Mouse (Mus musculus) limb, embryonic 12.5 days (tissue): ENCODE results near the gene Mvp. TPM values are rescaled to one million over a fixed set of nuclear protein-coding genes. Genes with fewer than 3 reads are reported as not detected.
A peak's percentile ranks its signal among the peaks of the same experiment; 100 is the strongest.

Experiments used
- ATAC-seq: fragments of 200-750 bp; cut with Nextera tagmentation; 2 replicates; pipeline ENCODE4 v1.8.0; 2017; ENCODE audit warnings: low read depth, moderate TSS enrichment; ENCODE audit not compliant: insufficient number of reproducible peaks, insufficient read depth, low FRiP score, low TSS enrichment
- H3K27ac ChIP-seq: fragments of 300-500 bp; sonication (generic); 2 replicates; pipeline ENCODE4 v1.5.1; 2016; ENCODE audit warnings: mild to moderate bottlenecking, moderate library complexity
- H3K27me3 ChIP-seq: fragments of 300-500 bp; sonication (generic); 2 replicates; pipeline ENCODE4 v1.6.1; 2016; ENCODE audit warnings: mild to moderate bottlenecking, moderate library complexity
- H3K36me3 ChIP-seq: fragments of 300-500 bp; sonication (generic); 2 replicates; pipeline ENCODE4 v1.6.1; 2016; ENCODE audit warnings: mild to moderate bottlenecking, moderate library complexity
- H3K4me1 ChIP-seq: fragments of 300-500 bp; sonication (generic); replicated peaks from 2 replicates; pipeline ENCODE4 v1.6.1; 2016
- H3K4me2 ChIP-seq: fragments of 300-500 bp; sonication (generic); 2 replicates; pipeline ENCODE4 v1.6.1; 2016; ENCODE audit warnings: mild to moderate bottlenecking, moderate library complexity
- H3K4me3 ChIP-seq: fragments of 300-500 bp; sonication (generic); replicated peaks from 2 replicates; pipeline ENCODE4 v1.5.1; 2016; ENCODE audit warnings: mild to moderate bottlenecking
- H3K9ac ChIP-seq: fragments of 300-500 bp; sonication (generic); replicated peaks from 2 replicates; pipeline ENCODE4 v1.6.1; 2016; ENCODE audit warnings: mild to moderate bottlenecking, moderate library complexity
- H3K9me3 ChIP-seq: fragments of 300-500 bp; sonication (generic); 2 replicates; pipeline ENCODE4 v1.6.1; 2016; ENCODE audit warnings: mild to moderate bottlenecking, moderate library complexity
- WGBS: fragments of 180-500 bp; shearing (Covaris S2); methylation state at CpG from one replicate; pipeline ENCODE4 v1.1.7; 2016; 5-methylcytosine and 5-hydroxymethylcytosine counted together
- polyA plus RNA-seq: library from polyadenylated mRNA; unstranded; fragments of >200 nt; fragmentation: Nextera tagmentation; extraction: Ambion mirVana; gene quantifications from 2 replicates; pipeline ENCODE4 v1.2.1, GENCODE M21; 2016

Gene Mvp
- polyA plus RNA-seq, 1 experiment from 2014 or later = 4.1 TPM

- Histone ChIP-seq H3K27me3 (no peaks in the 10 kb centered on the region), H3K9me3 (no peaks in the 10 kb centered on the region), H3K4me3 (no peak overlapping the region), H3K4me1 (peaks cover 22% of the 10 kb centered on the region), H3K27ac (no peak overlapping the region), H3K4me2 (no peak overlapping the region), H3K36me3 (peaks cover 38% of the 10 kb centered on the region), H3K9ac (no peak overlapping the region)
- 94% methylated on average over 2 of the region's 2 CpGs for WGBS
- no peak for ATAC-seq
Measured at GRCm38 (mm10) chr7:127011051-127011450, 3.4 kb downstream of the Mvp start.

- H3K9ac ChIP-seq = 0 out of 2 replicates have a peak overlapping the region, but pooled peaks have one; percentile 4
- no peaks in the 10 kb centered on the region for H3K27me3 ChIP-seq
- no peak overlapping the region for H3K4me3 ChIP-seq
- peaks cover 6% of the 10 kb centered on the region for H3K4me1 ChIP-seq
- H3K4me2 ChIP-seq = no peak overlapping the region
- peaks cover 23% of the 10 kb centered on the region for H3K36me3 ChIP-seq
- no peak overlapping the region for H3K27ac ChIP-seq
- no peak for ATAC-seq
- no peaks in the 10 kb centered on the region for H3K9me3 ChIP-seq
- 83% methylated on average over 17 of the region's 17 CpGs for WGBS
Measured at GRCm38 (mm10) chr7:127009307-127010085, 4.9 kb downstream of the Mvp start.

GRCm38 (mm10) chr7:127008239-127009019 lies 6.0 kb downstream of the Mvp start:
- Histone ChIP-seq H3K27ac (peak overlapping the region; percentile 25), H3K9ac (peak overlapping the region; percentile 40; the same call in 1 of the 2 replicates), H3K4me2 (no peak overlapping the region), H3K4me3 (no peak overlapping the region), H3K36me3 (peaks cover 12% of the 10 kb centered on the region), H3K9me3 (no peaks in the 10 kb centered on the region), H3K27me3 (no peaks in the 10 kb centered on the region), H3K4me1 (no peaks in the 10 kb centered on the region; the same call in 1 of the 2 replicates)
- WGBS = 65% methylated on average over 9 of the region's 9 CpGs
- no peak for ATAC-seq

- no peak overlapping the region for H3K4me2 ChIP-seq
- H3K4me1 ChIP-seq = no peaks in the 10 kb centered on the region; the same call in 1 of the 2 replicates
- H3K9me3 ChIP-seq = no peaks in the 10 kb centered on the region
- ATAC-seq = no peak
- no peak overlapping the region for H3K4me3 ChIP-seq
- H3K9ac ChIP-seq = peak overlapping the region; percentile 14; the same call in 1 of the 2 replicates
- WGBS = 81% methylated on average over 6 of the region's 6 CpGs
- no peaks in the 10 kb centered on the region for H3K27me3 ChIP-seq
- H3K27ac ChIP-seq = no peak overlapping the region
- H3K36me3 ChIP-seq = peaks cover 3% of the 10 kb centered on the region; the same call in 1 of the 2 replicates
Measured at GRCm38 (mm10) chr7:127007313-127008024, 7.0 kb downstream of the Mvp start.

- WGBS = 80% methylated on average over 4 of the region's 4 CpGs
- no peak overlapping the region for H3K4me3 ChIP-seq
- no peaks in the 10 kb centered on the region for H3K9me3 ChIP-seq
- no peak overlapping the region for H3K9ac ChIP-seq
- H3K27me3 ChIP-seq = no peaks in the 10 kb centered on the region
- no peaks in the 10 kb centered on the region; the same call in 1 of the 2 replicates for H3K4me1 ChIP-seq
- no peaks in the 10 kb centered on the region for H3K36me3 ChIP-seq
- ATAC-seq = no peak
- H3K27ac ChIP-seq = no peak overlapping the region
- H3K4me2 ChIP-seq = no peak overlapping the region
Measured at GRCm38 (mm10) chr7:127004122-127004875, 10.1 kb downstream of the Mvp start.

- H3K4me2 ChIP-seq = no peak overlapping the region
- no peaks in the 10 kb centered on the region for H3K9me3 ChIP-seq
- ATAC-seq = no peak
- H3K9ac ChIP-seq = no peak overlapping the region
- H3K36me3 ChIP-seq = no peaks in the 10 kb centered on the region
- no peak overlapping the region for H3K27ac ChIP-seq
- H3K4me1 ChIP-seq = no peaks in the 10 kb centered on the region; the same call in 1 of the 2 replicates
- WGBS = 90% methylated on average over 5 of the region's 5 CpGs
- H3K4me3 ChIP-seq = no peak overlapping the region
- no peaks in the 10 kb centered on the region for H3K27me3 ChIP-seq
Measured at GRCm38 (mm10) chr7:127003620-127004019, 10.8 kb downstream of the Mvp start.

- no peak overlapping the region for H3K4me3 ChIP-seq
- no peaks in the 10 kb centered on the region for H3K27me3 ChIP-seq
- H3K27ac ChIP-seq = no peak overlapping the region
- no peaks in the 10 kb centered on the region for H3K36me3 ChIP-seq
- H3K4me1 ChIP-seq = no peaks in the 10 kb centered on the region
- 77% methylated on average over 10 of the region's 10 CpGs for WGBS
- ATAC-seq = no peak
- H3K4me2 ChIP-seq = no peak overlapping the region
- H3K9me3 ChIP-seq = no peaks in the 10 kb centered on the region
- no peak overlapping the region for H3K9ac ChIP-seq
Measured at GRCm38 (mm10) chr7:126999568-126999967, 14.9 kb downstream of the Mvp start.

GRCm38 (mm10) chr7:126996449-126996848 lies 18.0 kb downstream of the Mvp start:
- H3K4me3 ChIP-seq = no peak overlapping the region
- no peak overlapping the region for H3K27ac ChIP-seq
- H3K9me3 ChIP-seq = no peaks in the 10 kb centered on the region
- no peak overlapping the region for H3K9ac ChIP-seq
- no peaks in the 10 kb centered on the region for H3K36me3 ChIP-seq
- WGBS = 90% methylated on average over 4 of the region's 4 CpGs
- no peak for ATAC-seq
- no peaks in the 10 kb centered on the region for H3K27me3 ChIP-seq
- no peak overlapping the region for H3K4me2 ChIP-seq
- H3K4me1 ChIP-seq = no peaks in the 10 kb centered on the region

GRCm38 (mm10) chr7:126988816-126989215 lies 25.6 kb downstream of the Mvp start:
- Histone ChIP-seq H3K36me3 (no peaks in the 10 kb centered on the region), H3K4me3 (no peak overlapping the region), H3K9ac (no peak overlapping the region; the same call in 1 of the 2 replicates), H3K4me1 (0 out of 2 replicates have a peak, but pooled peaks cover 4% of the 10 kb centered on the region), H3K27me3 (no peaks in the 10 kb centered on the region), H3K4me2 (no peak overlapping the region), H3K9me3 (no peaks in the 10 kb centered on the region), H3K27ac (no peak overlapping the region)
- ATAC-seq = no peak
- 76% methylated on average over 8 of the region's 8 CpGs for WGBS

GRCm38 (mm10) chr7:126986319-126986718 lies 28.1 kb downstream of the Mvp start:
- no peaks in the 10 kb centered on the region for H3K9me3 ChIP-seq
- H3K27me3 ChIP-seq = no peaks in the 10 kb centered on the region
- no peak for ATAC-seq
- H3K4me1 ChIP-seq = 0 out of 2 replicates have a peak, but pooled peaks cover 4% of the 10 kb centered on the region
- no peak overlapping the region for H3K4me3 ChIP-seq
- H3K9ac ChIP-seq = no peak overlapping the region
- no peak overlapping the region for H3K4me2 ChIP-seq
- no peak overlapping the region for H3K27ac ChIP-seq
- 42% methylated on average over 9 of the region's 9 CpGs for WGBS
- peaks cover 2% of the 10 kb centered on the region; the same call in 1 of the 2 replicates for H3K36me3 ChIP-seq
